Mouse (Mus musculus) midbrain, embryonic 12.5 days (tissue): ENCODE measurements around the gene Ankrd55. TPM values are rescaled to one million over a fixed set of nuclear protein-coding genes. Genes with fewer than 3 reads are reported as not detected.
A peak's percentile ranks its signal among the peaks of the same experiment; 100 is the strongest.

ENCODE experiments used
- ATAC-seq: fragments of 200-750 bp; cut with Nextera tagmentation; 2 replicates; pipeline ENCODE4 v1.8.0; 2017; ENCODE audit warnings: low read depth, moderate TSS enrichment, moderate library complexity; ENCODE audit not compliant: low FRiP score
- H3K27ac ChIP-seq: fragments of 300-500 bp; sonication (generic); replicated peaks from 2 replicates; pipeline ENCODE4 v1.5.1; 2016; ENCODE audit warnings: mild to moderate bottlenecking
- H3K27me3 ChIP-seq: fragments of 300-500 bp; sonication (generic); 2 replicates; pipeline ENCODE4 v1.6.1; 2016; ENCODE audit warnings: mild to moderate bottlenecking
- H3K36me3 ChIP-seq: fragments of 300-500 bp; sonication (generic); 2 replicates; pipeline ENCODE4 v1.6.1; 2016
- H3K4me1 ChIP-seq: fragments of 300-500 bp; sonication (generic); 2 replicates; pipeline ENCODE4 v1.6.1; 2016
- H3K4me2 ChIP-seq: fragments of 300-500 bp; sonication (generic); replicated peaks from 2 replicates; pipeline ENCODE4 v1.6.1; 2016; ENCODE audit warnings: mild to moderate bottlenecking, moderate library complexity
- H3K4me3 ChIP-seq: fragments of 300-500 bp; sonication (generic); 2 replicates; pipeline ENCODE4 v1.5.1; 2016; ENCODE audit warnings: mild to moderate bottlenecking
- H3K9ac ChIP-seq: fragments of 300-500 bp; sonication (generic); replicated peaks from 2 replicates; pipeline ENCODE4 v1.6.1; 2016; ENCODE audit warnings: mild to moderate bottlenecking, moderate library complexity
- H3K9me3 ChIP-seq: fragments of 300-500 bp; sonication (generic); 2 replicates; pipeline ENCODE4 v1.6.1; 2016; ENCODE audit warnings: mild to moderate bottlenecking
- WGBS: fragments of 180-500 bp; shearing (Covaris S2); methylation state at CpG from one replicate; pipeline ENCODE4 v1.1.7; 2016; 5-methylcytosine and 5-hydroxymethylcytosine counted together
- polyA plus RNA-seq: library from polyadenylated mRNA; unstranded; fragments of >200 nt; fragmentation: Nextera tagmentation; extraction: Ambion mirVana; gene quantifications from 2 replicates; pipeline ENCODE4 v1.2.1, GENCODE M21; 2016

Ankrd55 gene
- polyA plus RNA-seq, 1 experiment from 2014 or later, result 3.3 TPM

- WGBS, result 76% methylated on average over 4 of the region's 4 CpGs
- no peak for ATAC-seq
- no peak overlapping the region for H3K9ac ChIP-seq
Measured at GRCm38 (mm10) chr13:112327511-112327910, 39.3 kb downstream of the Ankrd55 start.

DNA sequence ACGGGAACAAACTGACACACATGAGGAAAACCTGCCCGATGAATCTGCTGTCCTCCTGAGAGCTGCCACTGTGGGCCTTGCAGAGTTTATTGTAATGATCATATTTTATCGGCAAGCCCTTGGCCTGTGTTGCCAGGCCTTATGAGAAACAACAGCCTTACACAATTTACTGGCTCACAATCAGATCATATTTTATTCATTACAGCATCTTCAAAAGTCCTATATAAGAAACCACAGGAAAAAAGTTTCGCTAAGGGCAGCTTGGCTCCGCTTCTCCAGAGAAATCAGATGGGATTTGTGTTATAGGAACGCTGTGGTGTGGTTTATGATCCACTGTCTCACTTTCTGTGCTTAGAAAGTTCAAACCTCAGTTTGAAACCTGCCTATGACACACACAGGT lies 42.0 kb downstream of the Ankrd55 start:
- H3K27me3 ChIP-seq, result no peaks in the 10 kb centered on the region

More at GRCm38 (mm10) chr13:112327511-112327910, 39.3 kb downstream of the Ankrd55 start:
- Histone ChIP-seq H3K4me3 (no peak overlapping the region), H3K27ac (no peak overlapping the region), H3K36me3 (no peaks in the 10 kb centered on the region), H3K4me2 (no peak overlapping the region), H3K9me3 (no peaks in the 10 kb centered on the region), H3K4me1 (peaks cover 20% of the 10 kb centered on the region), H3K27me3 (no peaks in the 10 kb centered on the region)

GRCm38 (mm10) chr13:112330919-112331681 lies 42.8 kb downstream of the Ankrd55 start:
- no peak overlapping the region for H3K9ac ChIP-seq
- H3K4me1 ChIP-seq, result peaks cover 21% of the 10 kb centered on the region
- 33% methylated on average over 8 of the region's 8 CpGs for WGBS
- no peak overlapping the region for H3K4me3 ChIP-seq
- H3K9me3 ChIP-seq, result no peaks in the 10 kb centered on the region
- no peaks in the 10 kb centered on the region for H3K36me3 ChIP-seq
- peak overlapping the region; percentile 77 for H3K27ac ChIP-seq
- no peaks in the 10 kb centered on the region for H3K27me3 ChIP-seq
- peak overlapping the region; percentile 39 for H3K4me2 ChIP-seq
- peak; percentile 88 for ATAC-seq

More for the DNA sequence above, 42.0 kb downstream of the Ankrd55 start:
- no peak for ATAC-seq
- no peak overlapping the region for H3K9ac ChIP-seq
- no peak overlapping the region for H3K4me2 ChIP-seq
- H3K9me3 ChIP-seq, result no peaks in the 10 kb centered on the region
- H3K36me3 ChIP-seq, result no peaks in the 10 kb centered on the region
- peaks cover 21% of the 10 kb centered on the region for H3K4me1 ChIP-seq
- WGBS, result 92% methylated on average over 6 of the region's 6 CpGs
- no peak overlapping the region for H3K4me3 ChIP-seq
- H3K27ac ChIP-seq, result no peak overlapping the region

GRCm38 (mm10) chr13:112331682-112332061 lies 43.4 kb downstream of the Ankrd55 start:
- peaks cover 21% of the 10 kb centered on the region for H3K4me1 ChIP-seq
- no peaks in the 10 kb centered on the region for H3K27me3 ChIP-seq
- peak overlapping the region; percentile 77 for H3K27ac ChIP-seq
- no peak overlapping the region for H3K9ac ChIP-seq
- H3K4me2 ChIP-seq, result peak overlapping the region; percentile 39
- H3K9me3 ChIP-seq, result no peaks in the 10 kb centered on the region
- WGBS, result 7% methylated on average over 1 of the region's 1 CpGs
- H3K4me3 ChIP-seq, result no peak overlapping the region
- no peaks in the 10 kb centered on the region for H3K36me3 ChIP-seq
- peak; percentile 45; the same call in 1 of the 2 replicates for ATAC-seq

DNA sequence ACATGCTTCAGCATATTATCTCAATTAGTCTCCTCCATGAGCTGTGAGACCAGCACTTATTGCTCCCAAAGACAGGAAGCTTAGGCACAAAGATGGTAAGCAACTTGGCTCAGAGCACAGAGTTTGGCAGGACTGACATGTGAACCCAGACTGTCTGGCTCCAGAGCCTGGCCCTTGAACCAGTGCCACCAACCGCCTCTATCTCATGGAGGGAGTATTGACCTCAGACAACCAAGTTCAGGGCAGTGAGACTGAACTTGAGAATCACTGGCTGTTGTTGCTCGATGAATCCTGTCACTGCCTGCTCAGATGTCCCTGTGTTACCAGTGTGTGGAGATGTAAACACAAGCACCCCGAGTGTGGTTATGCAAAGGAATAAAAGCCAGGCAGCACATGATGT lies 47.3 kb downstream of the Ankrd55 start:
- Histone ChIP-seq H3K4me1 (peaks cover 21% of the 10 kb centered on the region), H3K9ac (no peak overlapping the region), H3K36me3 (no peaks in the 10 kb centered on the region), H3K27ac (no peak overlapping the region), H3K27me3 (no peaks in the 10 kb centered on the region), H3K4me2 (no peak overlapping the region), H3K4me3 (no peak overlapping the region), H3K9me3 (no peaks in the 10 kb centered on the region)
- 90% methylated on average over 3 of the region's 3 CpGs for WGBS
- ATAC-seq, result no peak

- Histone ChIP-seq H3K4me2 (no peak overlapping the region), H3K9ac (no peak overlapping the region), H3K9me3 (no peaks in the 10 kb centered on the region), H3K27ac (no peak overlapping the region), H3K4me1 (peaks cover 5% of the 10 kb centered on the region), H3K4me3 (no peak overlapping the region), H3K27me3 (no peaks in the 10 kb centered on the region), H3K36me3 (no peaks in the 10 kb centered on the region)
- WGBS, result 90% methylated on average over 9 of the region's 9 CpGs
- no peak for ATAC-seq
Measured at GRCm38 (mm10) chr13:112337146-112337545, 48.9 kb downstream of the Ankrd55 start.

- H3K4me1 ChIP-seq, result no peaks in the 10 kb centered on the region
- ATAC-seq, result no peak
- H3K9me3 ChIP-seq, result no peaks in the 10 kb centered on the region
- no peak overlapping the region for H3K9ac ChIP-seq
- H3K4me2 ChIP-seq, result no peak overlapping the region
- WGBS, result 83% methylated on average over 8 of the region's 8 CpGs
- no peaks in the 10 kb centered on the region for H3K27me3 ChIP-seq
- no peaks in the 10 kb centered on the region for H3K36me3 ChIP-seq
- no peak overlapping the region for H3K4me3 ChIP-seq
- H3K27ac ChIP-seq, result no peak overlapping the region
Measured at GRCm38 (mm10) chr13:112340205-112340604, 52.0 kb downstream of the Ankrd55 start.

DNA sequence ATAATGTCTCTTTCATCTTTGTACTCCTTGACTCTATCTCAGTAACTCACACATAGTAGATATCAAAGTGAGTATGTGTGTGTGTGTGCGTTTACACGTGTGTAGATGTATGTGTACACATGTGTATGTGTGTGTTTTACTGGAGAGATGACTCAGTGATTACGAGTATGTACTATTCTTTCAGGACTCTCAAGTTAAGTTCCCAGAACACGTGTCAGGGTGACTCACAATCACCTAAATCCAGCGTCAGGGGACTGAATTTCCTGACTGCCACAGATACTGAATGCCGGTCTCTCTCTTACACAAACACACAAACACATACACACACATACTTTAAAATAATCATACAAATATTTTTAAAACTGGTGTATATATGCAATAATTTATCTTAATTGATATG lies 52.5 kb downstream of the Ankrd55 start:
- 82% methylated on average over 6 of the region's 6 CpGs for WGBS
- H3K9me3 ChIP-seq, result no peaks in the 10 kb centered on the region
- no peak overlapping the region for H3K9ac ChIP-seq
- no peak for ATAC-seq
- H3K4me3 ChIP-seq, result no peak overlapping the region
- no peaks in the 10 kb centered on the region for H3K27me3 ChIP-seq
- H3K4me2 ChIP-seq, result no peak overlapping the region
- H3K36me3 ChIP-seq, result no peaks in the 10 kb centered on the region
- H3K27ac ChIP-seq, result no peak overlapping the region
- H3K4me1 ChIP-seq, result no peaks in the 10 kb centered on the region

- Histone ChIP-seq H3K9ac (no peak overlapping the region), H3K36me3 (no peaks in the 10 kb centered on the region), H3K4me1 (no peaks in the 10 kb centered on the region), H3K27me3 (no peaks in the 10 kb centered on the region; the same call in 1 of the 2 replicates), H3K4me3 (no peak overlapping the region), H3K4me2 (no peak overlapping the region), H3K27ac (no peak overlapping the region), H3K9me3 (no peaks in the 10 kb centered on the region)
- ATAC-seq, result no peak
- 70% methylated on average over 5 of the region's 5 CpGs for WGBS
Measured at GRCm38 (mm10) chr13:112342971-112343627, 54.8 kb downstream of the Ankrd55 start.

DNA sequence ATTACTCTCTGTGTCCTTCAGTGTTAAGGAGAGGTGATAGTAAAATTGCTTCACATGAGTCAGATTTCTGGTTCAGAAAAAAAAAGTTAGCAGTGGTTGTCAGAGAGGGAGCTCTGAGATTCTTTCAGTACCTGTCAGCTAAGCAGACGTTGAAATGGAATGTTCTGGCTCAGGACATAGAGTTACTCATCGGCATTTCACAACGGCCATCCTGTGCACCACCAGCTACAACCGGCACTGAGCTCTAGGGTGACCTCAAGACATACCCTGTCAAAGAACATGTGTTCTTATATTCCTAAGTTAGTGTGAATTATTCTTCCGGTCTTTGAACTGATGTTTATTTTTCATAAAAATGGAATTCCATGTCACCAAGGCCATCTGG lies 55.4 kb downstream of the Ankrd55 start:
- 79% methylated on average over 5 of the region's 5 CpGs for WGBS

DNA sequence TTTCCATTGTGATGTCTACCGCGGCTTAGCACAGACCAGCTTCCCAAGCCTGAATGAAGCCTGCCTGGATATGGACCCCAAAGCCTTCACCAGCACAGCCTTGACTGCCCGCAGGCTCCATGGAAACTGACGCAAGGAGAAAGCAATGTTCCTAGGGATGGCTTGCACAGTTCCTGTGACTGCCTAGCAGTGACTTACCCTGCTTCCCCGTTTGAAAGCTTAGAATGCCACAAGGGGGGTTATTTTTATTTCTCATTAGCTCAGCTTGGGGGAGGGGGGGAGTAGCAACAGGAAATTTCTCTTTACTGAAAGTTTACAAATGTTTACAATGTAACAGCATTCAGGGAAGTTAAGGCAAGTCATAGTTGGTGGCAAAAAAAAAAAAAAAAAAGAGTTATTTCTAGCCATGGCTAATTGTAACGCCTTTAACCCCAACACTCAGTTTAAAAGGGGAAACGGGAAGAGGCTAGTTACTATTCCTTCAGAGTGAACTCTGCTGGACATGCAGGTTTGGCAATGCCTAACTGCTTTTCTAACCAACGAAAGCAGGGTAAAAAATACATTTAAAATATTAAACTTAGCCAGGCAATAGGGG lies 56.1 kb downstream of the Ankrd55 start:
- WGBS, result 72% methylated on average over 8 of the region's 8 CpGs
- H3K9me3 ChIP-seq, result no peaks in the 10 kb centered on the region
- no peak overlapping the region for H3K4me2 ChIP-seq
- H3K4me1 ChIP-seq, result no peaks in the 10 kb centered on the region
- no peak for ATAC-seq
- no peak overlapping the region for H3K27ac ChIP-seq
- no peaks in the 10 kb centered on the region for H3K36me3 ChIP-seq
- no peaks in the 10 kb centered on the region; the same call in 1 of the 2 replicates for H3K27me3 ChIP-seq
- no peak overlapping the region for H3K4me3 ChIP-seq
- H3K9ac ChIP-seq, result no peak overlapping the region

More for the DNA sequence above, 55.4 kb downstream of the Ankrd55 start:
- ATAC-seq, result no peak
- Histone ChIP-seq H3K9me3 (no peaks in the 10 kb centered on the region), H3K27me3 (no peaks in the 10 kb centered on the region; the same call in 1 of the 2 replicates), H3K4me2 (no peak overlapping the region), H3K36me3 (no peaks in the 10 kb centered on the region), H3K4me3 (no peak overlapping the region), H3K9ac (no peak overlapping the region), H3K27ac (no peak overlapping the region), H3K4me1 (no peaks in the 10 kb centered on the region)

GRCm38 (mm10) chr13:112345542-112345941 lies 57.3 kb downstream of the Ankrd55 start:
- no peaks in the 10 kb centered on the region; the same call in 1 of the 2 replicates for H3K27me3 ChIP-seq
- WGBS, result 90% methylated on average over 2 of the region's 2 CpGs
- H3K9me3 ChIP-seq, result no peaks in the 10 kb centered on the region; the same call in 1 of the 2 replicates
- H3K4me3 ChIP-seq, result no peak overlapping the region
- no peaks in the 10 kb centered on the region for H3K36me3 ChIP-seq
- H3K27ac ChIP-seq, result no peak overlapping the region
- ATAC-seq, result no peak
- H3K4me2 ChIP-seq, result no peak overlapping the region
- no peak overlapping the region for H3K9ac ChIP-seq
- no peaks in the 10 kb centered on the region for H3K4me1 ChIP-seq
